Mouse (Mus musculus) urinary bladder, postnatal 25 days (tissue): ENCODE results near the gene Pcyox1.

Experiments
- DNase-seq: peaks from one replicate; pipeline ENCODE4 v3.0.0; 2022; ENCODE audit warnings: low spot score

Pcyox1 gene

GRCm38 (mm10) chr6:86396581-86397256 lies at the start of gene Pcyox1:
Pcyox1 (minus strand) TSS chr6:86397154.
- peak; percentile 88 for DNase-seq

DNA sequence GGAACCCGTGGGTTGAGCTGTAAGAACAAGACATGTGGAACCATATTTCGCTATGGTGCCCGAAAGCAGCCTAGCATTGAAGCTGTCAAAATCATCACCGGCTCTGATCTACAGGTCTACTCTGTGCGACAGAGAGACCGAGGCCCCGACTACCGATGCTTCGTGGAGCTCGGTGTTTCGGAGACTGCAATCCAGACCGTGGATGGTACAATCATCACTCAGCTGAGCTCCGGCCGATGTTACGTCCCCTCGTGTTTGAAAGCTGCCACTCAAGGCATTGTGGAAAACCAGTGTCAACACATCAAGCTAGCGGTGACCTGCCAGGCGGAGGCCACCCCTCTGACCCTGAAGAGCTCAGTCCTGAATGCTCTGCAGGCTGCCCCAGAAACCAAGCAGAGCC lies 48.6 kb upstream of the Pcyox1 start:
- DNase-seq: no peak

DNA sequence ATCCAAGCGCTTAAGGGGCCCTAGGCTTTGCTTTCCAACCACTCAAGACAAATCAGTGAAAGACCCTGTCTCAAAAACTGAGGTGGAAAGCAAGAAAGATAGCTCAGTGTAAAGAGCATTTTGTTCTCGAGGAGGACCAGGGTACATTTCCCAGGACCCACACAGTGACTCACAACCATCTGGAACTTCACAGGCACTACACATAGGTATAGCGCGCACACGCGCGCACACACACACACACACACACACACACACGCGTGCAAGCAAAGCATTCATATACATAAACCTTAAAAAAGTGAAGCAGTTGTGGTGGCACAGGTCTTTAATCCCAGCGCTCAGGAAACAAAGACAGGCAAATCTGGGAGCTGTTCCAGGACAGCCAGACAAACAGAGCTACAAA lies 44.6 kb upstream of the Pcyox1 start:
- no peak for DNase-seq

- DNase-seq: no peak
Observed at GRCm38 (mm10) chr6:86439531-86439930, 42.6 kb upstream of the Pcyox1 start.

- no peak for DNase-seq
Observed at GRCm38 (mm10) chr6:86439119-86439496, 42.2 kb upstream of the Pcyox1 start.

- peak; percentile 89 for DNase-seq
Observed at GRCm38 (mm10) chr6:86438272-86439118, 41.5 kb upstream of the Pcyox1 start, which contains the start of gene C87436. C87436 (plus strand) TSS chr6:86438374.

DNA sequence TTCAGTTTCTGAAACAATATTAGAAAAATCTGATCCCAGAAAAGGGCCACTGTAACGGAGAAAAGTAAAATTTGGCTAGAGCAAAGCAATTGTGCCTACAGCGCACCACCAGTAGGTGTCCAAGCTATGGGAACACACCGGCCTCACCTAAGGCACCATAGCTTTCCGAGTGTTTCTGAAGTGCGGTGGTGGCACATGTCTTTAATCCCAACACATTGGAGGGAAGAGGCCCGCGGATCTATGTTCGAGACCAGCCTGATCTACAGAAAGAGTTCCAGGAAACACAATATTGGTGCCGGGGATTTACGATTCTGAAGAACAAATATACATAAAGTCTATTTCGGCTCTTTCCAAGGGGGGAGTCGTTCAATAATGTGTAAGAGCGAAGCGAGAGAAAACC lies 40.8 kb upstream of the Pcyox1 start:
- peak; percentile 40 for DNase-seq

DNA sequence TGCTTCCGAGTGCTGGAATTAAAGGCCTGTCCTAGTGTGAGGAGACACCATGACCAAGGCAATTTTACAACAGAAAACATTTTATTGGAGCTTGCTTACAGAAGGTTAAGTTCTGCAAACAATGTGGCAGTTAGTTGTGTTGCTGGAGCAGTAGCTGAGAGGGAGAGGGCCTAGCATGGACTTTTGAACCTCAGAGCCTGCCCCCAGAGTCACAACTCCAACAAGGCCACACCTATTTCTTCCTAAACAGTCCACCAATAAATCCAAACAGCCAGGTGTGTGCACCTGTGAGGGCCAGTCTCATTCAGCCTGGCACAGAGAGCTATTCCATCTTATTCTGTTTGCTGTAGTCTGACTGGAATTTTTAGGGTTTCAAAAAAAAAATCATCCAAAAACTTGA lies 36.7 kb upstream of the Pcyox1 start:
- DNase-seq: no peak

DNA sequence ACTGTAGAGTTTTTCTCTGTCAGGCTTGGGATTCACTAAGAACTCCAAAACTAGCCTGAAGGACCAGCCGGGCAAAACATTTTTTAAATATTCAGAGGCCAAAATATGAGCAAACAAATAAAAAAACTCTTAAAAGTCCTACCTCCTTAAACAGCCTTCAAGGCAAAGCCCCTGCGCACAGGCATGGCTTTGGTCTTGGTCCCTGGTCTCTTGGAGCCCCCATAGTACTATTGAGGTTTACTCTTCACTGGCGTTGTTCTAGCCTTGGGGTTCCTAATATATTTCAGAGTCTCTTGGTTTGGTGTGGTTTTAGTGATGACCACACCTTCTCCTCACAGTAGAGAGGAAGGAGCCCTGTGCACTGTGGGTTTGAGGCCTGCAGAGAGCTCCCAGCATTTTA lies 34.6 kb upstream of the Pcyox1 start:
- no peak for DNase-seq

GRCm38 (mm10) chr6:86426358-86426757 lies 29.4 kb upstream of the Pcyox1 start, which contains the start of gene Gm44790:
Gm44790 (plus strand) TSS chr6:86426658.
- no peak for DNase-seq

DNA sequence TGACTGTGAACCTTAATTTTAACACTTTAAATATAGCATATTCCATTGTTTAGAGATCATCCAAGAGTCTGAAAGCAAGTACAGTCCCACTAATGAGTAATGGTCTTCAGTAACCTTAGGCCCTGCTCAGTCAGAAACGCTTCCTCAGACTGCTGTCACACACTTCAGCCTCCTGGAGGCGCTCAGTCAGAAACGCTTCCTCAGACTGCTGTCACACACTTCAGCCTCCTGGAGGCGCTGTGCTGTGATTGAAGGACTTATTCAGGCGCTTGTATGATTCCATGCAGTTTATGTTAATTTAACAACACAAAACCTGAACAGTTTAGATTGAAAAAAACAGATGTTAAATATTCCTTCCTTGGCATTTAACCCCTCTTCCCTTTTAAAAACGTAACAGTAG lies 23.5 kb upstream of the Pcyox1 start:
- DNase-seq: no peak

DNA sequence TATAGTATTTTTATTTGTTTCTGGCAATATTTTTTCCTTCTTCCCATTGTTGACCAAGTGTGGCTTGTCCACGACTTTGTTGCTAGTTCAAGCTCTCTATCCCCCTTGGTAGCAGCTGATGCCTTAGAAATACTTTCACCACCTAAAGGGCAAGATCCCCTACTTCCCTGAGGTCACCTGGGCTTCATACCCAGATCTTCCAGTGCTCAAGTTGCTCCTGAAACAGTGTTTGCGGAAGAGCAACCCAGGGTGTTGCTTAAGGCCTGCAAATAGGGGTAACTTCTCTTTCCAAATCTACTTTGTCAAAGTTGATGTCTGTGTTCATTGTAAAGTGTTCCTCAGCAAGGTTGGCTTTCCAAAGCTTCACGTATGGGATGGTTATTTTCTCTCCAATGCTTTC lies 22.3 kb upstream of the Pcyox1 start:
- no peak for DNase-seq

DNA sequence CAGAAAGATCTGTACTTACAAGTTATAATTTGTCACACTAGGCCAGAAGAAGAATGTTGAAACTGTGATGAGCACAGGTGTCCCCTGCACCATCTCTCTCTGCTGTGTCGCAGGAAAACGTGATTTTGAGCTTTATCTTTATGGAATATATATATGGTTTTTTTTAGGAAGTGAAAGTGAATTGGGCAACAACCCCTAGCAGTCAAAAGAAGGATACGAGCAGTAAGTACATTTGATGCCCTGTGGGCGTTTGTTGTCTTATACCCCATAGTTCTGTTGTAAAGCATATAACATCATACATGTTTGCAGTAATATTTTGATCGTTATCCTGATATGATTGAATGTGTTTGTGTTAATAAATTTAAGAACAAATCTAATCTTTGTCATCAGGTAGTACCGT lies 21.8 kb upstream of the Pcyox1 start:
- no peak for DNase-seq

GRCm38 (mm10) chr6:86406306-86406705 lies 9.4 kb upstream of the Pcyox1 start:
- DNase-seq: no peak

DNA sequence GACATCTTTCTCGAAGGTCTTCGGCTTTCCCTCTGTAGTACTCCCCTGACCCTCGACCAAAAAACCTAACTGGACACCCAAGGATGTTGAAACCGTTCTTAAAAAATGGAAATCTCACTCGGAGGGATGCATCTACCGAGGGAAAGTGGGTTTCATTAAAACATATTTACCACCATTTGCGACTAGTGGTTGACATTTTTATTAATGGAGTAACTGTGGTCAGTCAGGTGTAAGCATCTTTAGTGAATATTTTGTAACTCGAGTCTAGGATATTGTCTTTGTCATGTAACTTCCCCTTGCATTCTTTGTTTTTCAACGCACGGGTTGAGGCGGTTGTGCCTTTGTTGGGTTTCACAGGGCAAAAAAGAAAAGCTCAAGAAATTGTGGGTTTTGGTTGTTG lies 8.0 kb upstream of the Pcyox1 start:
- DNase-seq: no peak

DNA sequence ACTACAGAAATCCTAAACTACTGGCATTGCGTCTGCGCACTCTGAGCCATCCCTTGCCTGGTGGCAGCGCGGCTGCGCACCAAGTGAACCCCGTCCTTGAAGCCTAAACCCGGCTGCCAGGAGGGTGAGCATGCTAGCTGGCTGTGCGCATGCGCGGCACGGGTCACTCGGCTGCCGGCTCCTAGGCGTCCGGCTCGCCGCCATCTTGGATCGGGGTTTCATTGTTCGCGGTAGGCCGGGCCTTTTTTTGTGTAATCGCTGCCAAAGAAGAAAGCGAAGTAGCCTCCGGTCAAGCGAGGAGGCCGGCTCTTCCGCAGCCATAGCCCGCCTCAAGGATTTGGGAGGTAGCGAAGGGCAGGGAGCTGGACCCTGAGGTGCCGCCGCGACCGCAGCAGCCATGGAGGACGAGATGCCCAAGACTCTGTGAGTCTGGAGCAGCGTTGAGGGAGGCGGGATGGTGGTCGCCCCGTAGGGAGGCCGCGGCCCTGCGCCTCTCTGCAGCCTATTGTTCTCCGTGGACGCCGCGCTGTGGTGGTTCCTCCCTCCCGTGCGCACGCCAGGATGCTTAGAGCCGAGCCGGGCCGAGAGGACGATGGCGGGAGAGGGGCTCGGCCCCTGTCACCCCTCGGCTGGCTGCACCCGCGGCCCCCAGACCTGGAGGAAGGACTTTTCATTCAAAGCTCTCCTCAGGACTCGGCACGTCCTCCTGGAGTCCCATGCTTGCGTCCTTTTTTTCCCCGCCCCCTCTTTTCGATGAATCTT lies 7.3 kb upstream of the Pcyox1 start, which contains the start of gene Tia1:
Gene Tia1 (plus strand): TSS at position 120 of the 762 bp plus-strand sequence.
- DNase-seq: peak; percentile 93

DNA sequence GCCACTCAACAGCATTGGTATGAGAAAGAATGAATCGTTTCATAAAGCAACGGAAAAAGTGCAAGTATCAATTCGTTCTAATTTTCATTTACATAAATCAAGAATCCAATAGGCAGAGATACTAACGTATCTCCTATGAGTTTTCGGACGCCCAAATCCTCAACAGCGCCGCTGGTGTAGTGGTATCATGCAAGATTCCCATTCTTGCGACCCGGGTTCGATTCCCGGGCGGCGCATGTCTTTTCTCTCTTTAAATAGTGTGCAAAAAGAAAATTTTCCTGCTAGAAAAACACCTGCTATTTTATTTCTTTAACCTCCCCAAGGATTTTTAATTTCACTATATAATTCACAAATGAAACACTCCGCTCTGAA lies 6.8 kb upstream of the Pcyox1 start:
- DNase-seq: peak; percentile 85

- DNase-seq: no peak
Observed at GRCm38 (mm10) chr6:86402681-86403607, 6.0 kb upstream of the Pcyox1 start.

- peak; percentile 36 for DNase-seq
Observed at GRCm38 (mm10) chr6:86400972-86401371, 4.0 kb upstream of the Pcyox1 start.

DNA sequence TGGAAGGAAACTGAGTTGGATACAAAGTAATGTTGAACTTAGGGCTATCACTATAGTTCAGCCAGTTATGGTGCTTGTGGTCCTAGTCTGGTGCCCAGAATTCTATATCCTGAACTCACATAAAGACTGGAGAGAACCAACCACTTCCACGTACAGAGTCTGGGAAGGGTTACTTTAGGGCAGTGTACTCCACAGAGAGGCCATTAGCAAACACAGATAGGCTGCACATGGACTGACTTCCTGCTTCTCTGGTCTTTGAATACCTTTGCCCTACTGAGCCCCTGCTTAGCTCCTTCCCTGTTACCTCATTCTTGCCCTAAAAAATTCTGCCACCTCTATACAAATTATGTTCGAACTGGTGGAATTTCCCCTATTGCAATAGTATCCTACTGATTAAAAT lies 3.0 kb upstream of the Pcyox1 start:
- DNase-seq: no peak

DNA sequence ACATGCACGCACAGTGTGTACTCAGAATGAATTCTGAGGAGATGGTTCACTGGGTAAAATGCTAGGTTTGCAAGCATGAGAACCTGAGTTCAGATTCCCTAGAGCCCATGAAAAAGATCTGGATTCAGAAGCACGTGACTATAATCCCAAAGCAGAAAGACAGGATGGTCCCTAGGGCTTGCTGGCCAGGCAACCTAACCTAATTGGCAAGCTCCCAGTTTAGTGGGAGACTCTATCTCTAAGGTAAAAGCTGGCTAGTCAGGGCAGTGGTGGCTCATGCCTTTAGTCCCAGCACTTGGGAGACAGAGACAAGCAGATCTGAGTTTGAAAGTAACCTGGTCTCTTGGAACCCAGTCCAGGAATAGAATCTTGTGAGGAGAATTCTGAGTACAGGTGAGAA lies 2.0 kb upstream of the Pcyox1 start:
- DNase-seq: no peak
